Mouse (Mus musculus) neural tube, embryonic 12.5 days (tissue): ENCODE results near the gene Selenbp1. TPM values are rescaled to one million over a fixed set of nuclear protein-coding genes. Genes with fewer than 3 reads are reported as not detected.

ENCODE experiments used
- polyA plus RNA-seq: library from polyadenylated mRNA; unstranded; fragments of >200 nt; fragmentation: Nextera tagmentation; extraction: Ambion mirVana; gene quantifications from 2 replicates; pipeline ENCODE4 v1.2.1, GENCODE M21; 2016

The Selenbp1 gene
- polyA plus RNA-seq, 1 experiment from 2014 or later, result 9.6 TPM

Other genes with a start within 250 kb of the Selenbp1 start
- gene Selenbp2, start 239.5 kb upstream of the Selenbp1 start, polyA plus RNA-seq, result not detected in 2 replicates
- 4.1 and 4.3 TPM in 2 replicates for gene Cgn, start 146.6 kb upstream of the Selenbp1 start, polyA plus RNA-seq
- 20.9 and 21.0 TPM in 2 replicates for gene Pogz, start 95.5 kb upstream of the Selenbp1 start, polyA plus RNA-seq
- 331 and 332 TPM in 2 replicates for gene Psmb4, start 46.1 kb upstream of the Selenbp1 start, polyA plus RNA-seq
- gene Rfx5, start 21.0 kb downstream of the Selenbp1 start, polyA plus RNA-seq, result 8.4 and 9.8 TPM in 2 replicates
- 20.1 and 23.0 TPM in 2 replicates for gene Pi4kb, start 41.7 kb downstream of the Selenbp1 start, polyA plus RNA-seq
- gene Zfp687, start 82.4 kb downstream of the Selenbp1 start, polyA plus RNA-seq, result 33.2 and 34.9 TPM in 2 replicates
- 286 and 291 TPM in 2 replicates for gene Psmd4, start 109.6 kb downstream of the Selenbp1 start, polyA plus RNA-seq
- gene Pip5k1a, start 173.9 kb downstream of the Selenbp1 start, polyA plus RNA-seq, result 20.4 and 22.8 TPM in 2 replicates
- gene Vps72, start 178.0 kb downstream of the Selenbp1 start, polyA plus RNA-seq, result 227 and 232 TPM in 2 replicates
- 1.3 and 1.6 TPM in 2 replicates for gene Tmod4, start 191.4 kb downstream of the Selenbp1 start, polyA plus RNA-seq
- 86.5 and 91.3 TPM in 2 replicates for gene Scnm1, start 201.0 kb downstream of the Selenbp1 start, polyA plus RNA-seq
- 24.5 and 24.8 TPM in 2 replicates for gene Lysmd1, start 201.0 kb downstream of the Selenbp1 start, polyA plus RNA-seq
- gene Tnfaip8l2, start 209.3 kb downstream of the Selenbp1 start, polyA plus RNA-seq, result 2.7 and 3.3 TPM in 2 replicates
- 58.3 and 65.2 TPM in 2 replicates for gene Sema6c, start 227.4 kb downstream of the Selenbp1 start, polyA plus RNA-seq